Mouse (Mus musculus) A20 (cell line): ENCODE data around the gene Rab11fip5.

Experiments used
- DNase-seq: peaks from one replicate; pipeline ENCODE4 v3.0.0-alpha.2; 2011; ENCODE audit warnings: low read depth, low spot score

Gene Rab11fip5

DNA sequence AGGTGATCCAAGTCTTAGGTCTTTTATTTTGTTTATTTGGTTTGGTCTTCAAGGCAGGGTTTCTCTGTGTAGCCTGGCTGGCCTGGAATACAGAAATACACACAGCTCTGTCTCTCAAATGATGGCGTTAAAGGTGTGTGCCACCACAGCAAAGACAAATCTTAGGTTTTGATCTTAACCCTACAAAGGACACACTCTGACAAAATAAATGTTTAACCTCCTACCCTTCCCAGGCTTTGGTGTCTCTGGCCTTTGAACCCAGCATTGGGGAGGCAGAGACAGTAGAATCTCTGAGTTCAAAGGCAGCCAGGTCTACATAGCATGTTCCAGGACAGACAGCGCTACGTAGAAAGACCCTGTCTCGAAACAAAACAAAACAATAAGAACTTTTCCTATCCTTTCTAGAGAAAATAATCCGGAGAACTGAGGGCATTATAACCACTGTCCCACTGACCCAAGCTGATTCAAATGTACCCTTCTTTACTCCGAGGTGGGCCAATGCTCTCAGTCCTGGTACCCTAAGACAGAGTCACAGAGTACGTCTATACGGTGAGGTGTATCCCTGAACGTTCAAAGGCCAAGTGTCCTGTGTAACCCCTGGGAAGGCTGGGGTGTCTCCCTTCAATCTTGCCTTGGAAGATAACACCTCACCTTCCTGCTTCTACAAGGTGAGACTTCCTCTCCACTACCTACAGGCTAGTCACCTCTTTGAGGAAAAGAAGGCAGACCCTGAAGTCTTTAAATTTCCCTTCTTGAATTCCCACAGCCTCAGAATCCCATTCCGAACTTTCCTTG is 1.2 kb downstream of the Rab11fip5 start:
- no peak for DNase-seq

DNA sequence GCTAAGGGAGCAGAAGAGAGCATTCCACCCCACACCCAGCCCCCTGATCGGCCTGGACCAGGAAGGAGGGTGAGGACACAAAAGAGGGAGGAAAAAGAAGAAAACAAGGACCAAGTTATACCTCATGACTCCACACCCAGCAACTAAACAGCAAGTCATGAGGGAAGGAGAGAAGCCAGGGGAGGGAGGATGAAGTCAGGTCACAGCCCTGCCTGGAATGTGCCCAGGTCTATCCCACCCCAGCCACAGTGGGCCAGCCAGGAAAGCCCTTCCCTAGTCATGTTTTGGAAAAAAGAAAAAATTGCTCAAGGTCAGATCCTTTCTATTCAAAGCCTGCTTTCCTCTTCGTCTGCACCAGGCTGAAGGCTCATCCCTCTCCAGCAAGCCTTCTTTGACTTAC is 1.9 kb downstream of the Rab11fip5 start:
- no peak for DNase-seq

DNA sequence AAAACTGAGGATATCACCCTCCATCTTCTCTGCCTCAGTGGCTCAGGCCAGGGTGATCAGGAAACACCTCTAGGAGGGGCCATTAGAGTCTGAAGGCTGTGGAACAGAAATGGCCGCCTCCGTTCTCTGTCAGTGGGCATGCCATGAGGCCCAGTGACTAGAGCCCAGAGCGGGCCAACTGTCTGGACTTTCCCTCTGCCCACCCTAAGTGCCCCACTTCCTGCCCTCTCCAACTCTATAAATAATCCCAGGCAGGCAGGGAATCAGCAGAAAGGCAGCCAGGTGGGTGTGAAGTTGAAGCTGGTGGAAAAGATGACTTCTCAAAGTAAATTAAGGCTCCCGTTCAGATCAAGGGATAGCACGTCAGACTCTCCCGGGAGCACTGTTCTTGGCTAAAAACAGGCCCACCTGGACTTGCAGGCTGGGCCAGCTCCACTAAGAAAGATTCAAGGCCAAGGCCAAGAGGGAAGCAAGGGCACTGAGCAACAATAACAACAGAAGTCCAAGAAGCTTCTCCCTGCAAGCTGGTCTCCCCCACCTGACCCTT is 2.5 kb downstream of the Rab11fip5 start:
- no peak for DNase-seq

- no peak for DNase-seq
Measured at GRCm38 (mm10) chr6:85370666-85371430, 3.6 kb downstream of the Rab11fip5 start.

GRCm38 (mm10) chr6:85370041-85370440 is 4.4 kb downstream of the Rab11fip5 start:
- no peak for DNase-seq

- DNase-seq = no peak
Measured at GRCm38 (mm10) chr6:85369181-85369860, 5.1 kb downstream of the Rab11fip5 start.

DNA sequence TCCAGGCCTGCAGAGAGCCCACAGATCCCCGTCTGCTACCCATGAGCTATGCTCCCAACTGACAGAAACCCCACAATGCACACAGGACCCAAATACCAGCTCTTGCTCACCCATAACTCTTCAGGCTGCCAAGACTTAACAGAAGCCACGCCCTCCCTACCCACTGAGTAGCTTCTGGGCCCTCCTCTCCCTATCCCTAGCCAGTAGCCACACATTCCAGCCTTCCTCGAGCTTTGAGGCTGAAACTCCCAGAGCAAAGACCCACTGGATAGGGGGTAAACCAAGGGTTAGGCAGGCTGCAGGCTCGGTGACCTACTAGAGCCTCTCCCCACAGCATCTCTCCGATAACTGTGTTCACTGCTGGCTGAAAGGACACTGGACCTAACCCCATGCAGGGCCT is 5.7 kb downstream of the Rab11fip5 start:
- DNase-seq = no peak

- no peak for DNase-seq
Measured at GRCm38 (mm10) chr6:85368166-85368565, 6.3 kb downstream of the Rab11fip5 start.

DNA sequence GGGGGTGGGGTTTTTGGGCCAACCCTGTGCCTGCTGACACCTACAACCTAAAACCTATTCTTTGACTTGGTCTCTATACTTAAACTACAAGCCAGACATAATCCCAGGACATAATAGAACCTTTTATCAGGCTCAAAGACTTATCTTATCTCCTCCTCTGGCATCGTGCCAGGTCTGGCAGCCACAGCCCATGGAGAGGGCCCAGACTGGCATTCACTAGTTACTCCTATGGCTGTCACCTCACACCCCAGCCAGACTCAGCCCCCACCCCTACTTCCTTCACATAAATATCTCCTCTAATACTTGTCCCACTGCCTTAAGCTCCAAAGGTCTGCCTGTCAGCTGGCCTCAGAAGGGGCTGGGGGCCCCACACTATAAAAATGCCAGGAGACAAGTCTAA is 8.0 kb downstream of the Rab11fip5 start:
- no peak for DNase-seq

DNA sequence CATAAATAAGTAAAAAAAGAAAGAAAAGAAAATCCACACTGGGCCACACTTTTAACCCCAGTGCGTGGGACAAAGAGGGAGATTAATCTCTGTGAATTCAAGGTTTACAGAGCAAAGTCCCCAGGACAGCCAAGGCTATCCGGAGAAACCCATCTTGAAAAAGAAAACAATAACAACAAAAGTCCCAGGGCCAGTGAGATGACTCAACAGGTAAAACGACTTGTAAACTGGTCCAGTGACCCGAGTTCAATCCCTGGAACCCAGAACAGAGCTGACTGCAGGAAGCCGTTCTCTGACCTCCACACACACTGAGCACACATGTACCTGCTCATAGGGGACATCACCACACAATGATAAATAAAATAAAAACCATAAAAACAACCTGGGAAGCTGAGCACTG is 10.0 kb downstream of the Rab11fip5 start:
- DNase-seq = no peak

- no peak for DNase-seq
Measured at GRCm38 (mm10) chr6:85363906-85364260, 10.6 kb downstream of the Rab11fip5 start.

- no peak for DNase-seq
Measured at GRCm38 (mm10) chr6:85363231-85363905, 11.1 kb downstream of the Rab11fip5 start.

GRCm38 (mm10) chr6:85362610-85363009 is 11.8 kb downstream of the Rab11fip5 start:
- no peak for DNase-seq

- DNase-seq = no peak
Measured at GRCm38 (mm10) chr6:85360311-85360710, 14.1 kb downstream of the Rab11fip5 start.

DNA sequence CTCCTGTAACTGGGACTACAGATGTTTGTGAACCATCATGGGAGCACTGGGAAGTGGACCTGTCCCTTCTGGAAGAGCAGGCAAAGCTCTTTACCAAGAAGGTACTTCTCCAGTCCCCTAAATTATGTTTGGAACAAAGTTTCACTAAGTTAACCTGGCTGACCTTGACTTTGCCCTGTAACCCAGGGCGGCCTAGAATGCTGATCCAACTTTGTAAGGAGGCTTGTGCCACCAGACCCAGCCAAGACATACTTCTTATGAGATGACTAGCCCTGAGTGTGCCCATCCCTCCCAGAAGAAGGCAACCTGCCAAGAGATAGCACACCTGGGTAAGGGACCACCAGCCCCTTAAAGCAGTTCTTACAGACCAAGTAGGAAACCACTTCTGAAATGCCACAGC is 15.6 kb downstream of the Rab11fip5 start:
- DNase-seq = no peak

DNA sequence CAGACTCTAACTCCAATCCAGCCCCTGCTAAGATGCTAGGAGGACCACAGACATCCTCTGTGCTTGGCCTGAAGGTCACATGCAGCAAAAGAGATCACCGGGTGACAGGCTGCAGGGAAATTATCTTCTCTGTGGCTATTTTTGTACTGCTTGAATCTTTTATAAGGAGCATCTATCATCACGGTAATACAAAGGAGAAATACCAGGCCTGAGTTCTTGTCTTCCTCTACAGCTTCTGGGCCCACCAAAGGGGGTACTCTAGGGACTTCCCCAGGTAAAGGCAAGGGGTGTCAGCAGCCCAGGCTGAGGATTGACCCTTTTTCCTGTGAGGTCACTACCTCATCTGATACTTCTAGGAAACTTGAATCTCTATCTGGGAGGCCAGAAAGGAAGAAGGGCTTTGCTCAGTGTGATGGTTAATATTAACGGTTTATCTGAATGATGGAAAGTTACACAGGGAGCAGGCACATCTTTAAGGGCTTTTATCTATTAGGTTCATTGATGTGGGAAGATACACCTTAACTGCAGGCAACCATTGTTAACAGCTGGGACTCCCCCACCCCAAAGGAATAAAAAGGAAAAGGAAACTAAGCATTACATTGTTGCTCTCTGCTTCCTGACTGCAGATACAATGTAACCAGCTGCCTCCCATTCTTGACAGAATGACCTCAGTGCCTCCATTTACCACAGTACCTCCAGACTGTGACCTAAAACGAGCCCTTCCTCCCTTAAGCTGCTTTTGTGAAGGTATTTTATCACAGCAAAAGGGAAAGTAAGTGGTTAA is 17.6 kb downstream of the Rab11fip5 start:
- DNase-seq = no peak

- no peak for DNase-seq
Measured at GRCm38 (mm10) chr6:85355753-85356152, 18.7 kb downstream of the Rab11fip5 start.

GRCm38 (mm10) chr6:85354709-85355108 is 19.7 kb downstream of the Rab11fip5 start:
- no peak for DNase-seq

DNA sequence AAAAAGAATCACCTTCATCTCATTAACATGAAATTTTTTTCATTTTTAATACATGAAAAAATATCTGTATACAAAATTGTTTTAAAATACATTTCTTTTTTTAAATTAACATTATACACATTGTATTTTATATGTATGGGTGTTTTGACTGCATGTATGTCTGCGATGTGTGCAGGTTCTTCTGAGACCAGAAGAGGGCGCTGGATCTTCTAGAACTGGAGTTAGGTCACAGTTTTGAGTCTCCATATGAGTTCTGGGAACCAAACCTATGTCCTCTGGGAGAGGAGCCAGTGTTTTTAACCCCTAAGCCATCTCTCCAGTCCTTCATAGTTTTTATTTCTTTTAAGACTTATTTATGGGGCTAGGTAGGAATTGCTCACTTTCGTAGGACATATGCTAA is 20.7 kb downstream of the Rab11fip5 start:
- no peak for DNase-seq

GRCm38 (mm10) chr6:85350157-85350556 is 24.3 kb downstream of the Rab11fip5 start:
- no peak for DNase-seq

DNA sequence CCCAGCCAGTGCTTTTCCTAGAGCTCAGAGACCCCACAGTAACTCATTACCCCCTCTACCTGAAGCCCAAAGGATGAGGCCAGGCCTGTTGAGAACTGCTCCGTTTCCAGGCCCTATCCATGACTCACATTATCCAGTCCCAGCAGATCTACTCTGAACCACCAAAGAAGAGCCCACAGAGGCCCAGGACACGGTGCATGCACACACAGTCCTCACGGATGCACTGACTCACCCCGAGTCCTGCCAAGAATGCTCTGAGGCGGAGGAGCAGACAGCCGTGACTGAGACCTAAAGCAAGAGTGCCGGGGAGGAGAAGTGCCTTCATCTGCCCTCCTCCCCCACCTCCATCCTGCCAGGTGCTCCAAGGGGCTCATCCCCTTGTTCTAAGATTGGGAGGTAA is 25.2 kb downstream of the Rab11fip5 start:
- no peak for DNase-seq
